Mouse (Mus musculus) fat pad, adult 2 months (tissue): Measurements from ENCODE around the gene Stoml3.

Experiments
- DNase-seq: peaks from one replicate; pipeline ENCODE4 v3.0.0-alpha.2; 2011; ENCODE audit warnings: low read depth, low spot score; ENCODE audit errors: extremely low read depth

Gene Stoml3

GRCm38 (mm10) chr3:53488353-53488752 lies at the start of gene Stoml3:
Stoml3 (plus strand) TSS chr3:53488653.
- DNase-seq = no peak

- DNase-seq = no peak
Measured at GRCm38 (mm10) chr3:53445540-53445939, 42.9 kb upstream of the Stoml3 start.

- DNase-seq = no peak
Measured at GRCm38 (mm10) chr3:53446801-53447200, 41.7 kb upstream of the Stoml3 start.

- DNase-seq = no peak
Measured at GRCm38 (mm10) chr3:53448208-53448607, 40.2 kb upstream of the Stoml3 start.

- no peak for DNase-seq
Measured at GRCm38 (mm10) chr3:53450666-53451065, 37.8 kb upstream of the Stoml3 start.

GRCm38 (mm10) chr3:53452351-53452750 lies 36.1 kb upstream of the Stoml3 start:
- no peak for DNase-seq

- DNase-seq = no peak
Measured at GRCm38 (mm10) chr3:53453346-53453745, 35.1 kb upstream of the Stoml3 start.

GRCm38 (mm10) chr3:53454005-53454404 lies 34.4 kb upstream of the Stoml3 start:
- DNase-seq = peak; percentile 76

GRCm38 (mm10) chr3:53454561-53454960 lies 33.9 kb upstream of the Stoml3 start:
- no peak for DNase-seq

- DNase-seq = no peak
Measured at GRCm38 (mm10) chr3:53454984-53455383, 33.5 kb upstream of the Stoml3 start.

GRCm38 (mm10) chr3:53457750-53458149 lies 30.7 kb upstream of the Stoml3 start:
- DNase-seq = no peak

- DNase-seq = no peak
Measured at GRCm38 (mm10) chr3:53460106-53460505, 28.3 kb upstream of the Stoml3 start.

- DNase-seq = no peak
Measured at GRCm38 (mm10) chr3:53462701-53463045, 25.8 kb upstream of the Stoml3 start.

- peak; percentile 80 for DNase-seq
Measured at GRCm38 (mm10) chr3:53463046-53463764, 25.2 kb upstream of the Stoml3 start, which contains the start of the genes Nhlrc3 and Proser1. Nhlrc3 (minus strand) TSS chr3:53463332. Proser1 (plus strand) TSS chr3:53463666.

- no peak for DNase-seq
Measured at GRCm38 (mm10) chr3:53463765-53464114, 24.7 kb upstream of the Stoml3 start.

- DNase-seq = no peak
Measured at GRCm38 (mm10) chr3:53464146-53464698, 24.2 kb upstream of the Stoml3 start.

GRCm38 (mm10) chr3:53465330-53465729 lies 23.1 kb upstream of the Stoml3 start:
- DNase-seq = no peak

GRCm38 (mm10) chr3:53466481-53466880 lies 22.0 kb upstream of the Stoml3 start:
- DNase-seq = no peak

- no peak for DNase-seq
Measured at GRCm38 (mm10) chr3:53467356-53467755, 21.1 kb upstream of the Stoml3 start.

GRCm38 (mm10) chr3:53469650-53470049 lies 18.8 kb upstream of the Stoml3 start:
- no peak for DNase-seq

- no peak for DNase-seq
Measured at GRCm38 (mm10) chr3:53472061-53472460, 16.4 kb upstream of the Stoml3 start.

GRCm38 (mm10) chr3:53474179-53474578 lies 14.3 kb upstream of the Stoml3 start:
- no peak for DNase-seq

- no peak for DNase-seq
Measured at GRCm38 (mm10) chr3:53475889-53476288, 12.6 kb upstream of the Stoml3 start.
